Mouse (Mus musculus) myocyte (in vitro differentiated cells): ENCODE results near the gene Frs3.

Source experiments
- CEBPB ChIP-seq: IDR thresholded peaks from 2 replicates; pipeline ENCODE4 v1.6.1; 2011; ENCODE audit warnings: mild to moderate bottlenecking, moderate library complexity; ENCODE audit not compliant: poor library complexity, insufficient read depth, severe bottlenecking
- E2F4 ChIP-seq: IDR thresholded peaks from one replicate; pipeline ENCODE4 v1.6.1; 2011; ENCODE audit warnings: mild to moderate bottlenecking, control low read depth, moderate library complexity; ENCODE audit not compliant: insufficient read depth
- MAX ChIP-seq: IDR thresholded peaks from one replicate; pipeline ENCODE4 v1.6.1; 2011; ENCODE audit warnings: low read depth, mild to moderate bottlenecking, control low read depth
- MYOD1 ChIP-seq, 3 experiments: IDR thresholded peaks; one replicate each; pipeline ENCODE4 v1.6.1; 2011; ENCODE audit warnings: control low read depth in 2 of 3, low read depth in 2 of 3, mild to moderate bottlenecking in 2 of 3, moderate library complexity in 1 of 3; ENCODE audit not compliant: insufficient read length in 2 of 3, control insufficient read depth in 1 of 3
- MYOG ChIP-seq, 3 experiments: IDR thresholded peaks; one replicate each; pipeline ENCODE4 v1.6.1; 2011; ENCODE audit warnings: control low read depth in 2 of 3, low read depth in 2 of 3, mild to moderate bottlenecking in 2 of 3; ENCODE audit not compliant: insufficient read length in 2 of 3, control insufficient read depth in 1 of 3, insufficient read depth in 1 of 3
- POLR2A ChIP-seq: IDR thresholded peaks from one replicate; pipeline ENCODE4 v1.6.1; 2011; ENCODE audit warnings: low read depth, mild to moderate bottlenecking, control low read depth, moderate library complexity; ENCODE audit not compliant: insufficient read length
- POLR2AphosphoS2 ChIP-seq: IDR thresholded peaks from one replicate; pipeline ENCODE4 v1.6.1; 2011; ENCODE audit warnings: low read depth, control low read depth; ENCODE audit not compliant: insufficient read length
- REST ChIP-seq: IDR thresholded peaks from one replicate; pipeline ENCODE4 v1.6.1; 2011; ENCODE audit warnings: mild to moderate bottlenecking, control low read depth, moderate library complexity; ENCODE audit not compliant: insufficient read depth, insufficient read length
- USF1 ChIP-seq: IDR thresholded peaks from one replicate; pipeline ENCODE4 v1.6.1; 2011; ENCODE audit warnings: low read depth, mild to moderate bottlenecking, control low read depth, moderate library complexity

GRCm38 (mm10) chr17:47676581-47676980, 12.2 kb upstream of the Frs3 start:
- TF ChIP-seq E2F4 (no peak), CEBPB (no peak), POLR2AphosphoS2 (no peak), REST (no peak), MYOG (IDR thresholded peaks at IDR 0.05; ENCODE audit: control insufficient read depth in 1 of 3, insufficient read depth in 1 of 3, insufficient read length in 2 of 3, low read depth in 2 of 3) (no peak), USF1 (no peak), MYOD1 (IDR thresholded peaks at IDR 0.05; ENCODE audit: control insufficient read depth in 1 of 3, insufficient read length in 2 of 3, low read depth in 2 of 3) (no peak), MAX (no peak), POLR2A (no peak)
